Mouse (Mus musculus): ENCODE data around the gene Gm49355.

Gm49355 gene

GRCm38 (mm10) chr14:12342458-12343131 lies 58.8 kb downstream of the Gm49355 start:
- DNase-seq (ENCODE audit: low spot score): peak; percentile 85

- peak; percentile 48 for DNase-seq (ENCODE audit: low spot score)
Measured at GRCm38 (mm10) chr14:12343451-12343941, 59.7 kb downstream of the Gm49355 start.

GRCm38 (mm10) chr14:12344061-12344745 lies 60.4 kb downstream of the Gm49355 start:
- DNase-seq (ENCODE audit: low spot score): peak; percentile 37

- peak; percentile 70 for DNase-seq (ENCODE audit: low spot score)
Measured at GRCm38 (mm10) chr14:12344746-12345240, 61.0 kb downstream of the Gm49355 start.

- DNase-seq (ENCODE audit: low spot score): peak; percentile 72
Measured at GRCm38 (mm10) chr14:12345241-12345921, 61.6 kb downstream of the Gm49355 start.

- DNase-seq (ENCODE audit: low spot score): no peak
Measured at GRCm38 (mm10) chr14:12346011-12346864, 62.5 kb downstream of the Gm49355 start.

- peak; percentile 50 for DNase-seq (ENCODE audit: low spot score)
Measured at GRCm38 (mm10) chr14:12346865-12347600, 63.3 kb downstream of the Gm49355 start.

GRCm38 (mm10) chr14:12348089-12348488 lies 64.3 kb downstream of the Gm49355 start, which contains the start of gene Fezf2:
Gene Fezf2, minus strand, starts transcription at chr14:12348189.
- DNase-seq (ENCODE audit: low spot score): no peak

GRCm38 (mm10) chr14:12349334-12350090 lies 65.7 kb downstream of the Gm49355 start:
- DNase-seq (ENCODE audit: low spot score): peak; percentile 32

- no peak for DNase-seq (ENCODE audit: low spot score)
Measured at GRCm38 (mm10) chr14:12350271-12350916, 66.6 kb downstream of the Gm49355 start.

Measured in retina, embryonic 14.5 days (tissue).